In the genomic region with DNA sequence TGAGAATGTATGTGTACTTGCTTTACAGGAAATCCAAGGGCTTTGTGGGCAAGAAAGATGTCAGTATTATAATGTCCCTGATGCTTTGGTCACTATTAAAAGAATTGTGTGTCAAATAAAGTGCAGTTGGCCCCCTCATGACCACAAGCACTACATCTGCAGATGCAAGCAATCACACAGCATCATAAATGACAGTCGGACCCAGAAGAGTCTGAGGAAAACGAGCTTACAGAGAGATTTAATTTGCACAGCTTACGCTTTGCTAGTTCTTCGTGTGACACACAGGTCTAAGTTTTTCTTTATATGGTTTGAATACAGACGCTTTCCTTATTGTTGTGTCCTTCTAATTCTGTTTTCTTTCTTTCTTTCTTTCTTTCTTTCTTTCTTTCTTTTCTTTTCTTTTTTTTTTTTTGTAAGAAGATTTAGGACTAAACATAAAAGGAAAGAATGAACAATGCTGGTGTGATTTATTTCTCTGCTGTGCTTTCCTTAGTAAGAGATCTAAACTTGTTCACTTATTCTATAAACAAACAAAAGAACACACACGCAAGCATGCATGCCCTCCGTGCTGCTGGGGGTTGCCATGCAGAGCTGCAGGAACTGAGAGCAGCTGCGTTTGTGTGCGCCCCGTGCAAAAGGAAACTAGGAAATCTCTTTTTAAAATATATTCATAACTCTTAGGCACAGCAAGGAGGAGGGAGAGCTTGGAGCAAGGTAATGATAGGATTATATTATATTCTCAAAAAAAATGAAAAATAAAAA, we compare ENCODE assay signal across 11 mouse cellular contexts.
DNase-seq lines count a peak whose midpoint lies in the region; ATAC-seq lines count a peak whose summit lies in the region.
"Had no signal": no experiment of that assay in that cellular context is flagged by ENCODE, and none has a peak within 500 bp of the region (broad histone marks: within the 10 kb centered on the region; RNA-seq: fewer than 3 reads in every experiment).

No protein-coding gene starts in this region.

- peak; percentile 71; the same call in 1 of the 2 replicates for ATAC-seq in midbrain, embryonic 12.5 days (ENCODE audit: low FRiP score, low read depth)
- no peak for ATAC-seq in granulocyte monocyte progenitor cell, adult 5-6 weeks (replicated peaks; ENCODE audit: poor library complexity, severe bottlenecking)

- peak overlapping the region; percentile 62 for H3K27ac ChIP-seq in hindbrain, embryonic 10.5 days
- no peak overlapping the region; the same call in 1 of the 2 replicates for H3K27ac ChIP-seq in midbrain, embryonic 12.5 days (replicated peaks)

- no peaks in the 10 kb centered on the region for H3K27me3 ChIP-seq in hindbrain, embryonic 10.5 days (ENCODE audit: insufficient read depth, poor library complexity, severe bottlenecking)
- H3K27me3 ChIP-seq in midbrain, embryonic 12.5 days, result no peaks in the 10 kb centered on the region

- WGBS in hindbrain, embryonic 10.5 days, result 35% methylated on average over 10 of the region's 10 CpGs
- WGBS in midbrain, embryonic 12.5 days, result 3% methylated on average over 10 of the region's 10 CpGs

- no peaks in the 10 kb centered on the region for H3K9me3 ChIP-seq in hindbrain, embryonic 10.5 days
- no peaks in the 10 kb centered on the region for H3K9me3 ChIP-seq in midbrain, embryonic 12.5 days

- H3K9ac ChIP-seq in midbrain, embryonic 12.5 days (replicated peaks), result no peak overlapping the region

- DNase-seq in B cell, adult 2 months, result peak; percentile 50 to 51
- DNase-seq in embryo, embryonic 10.5 days (ENCODE audit: low spot score), result peak; percentile 64
- no peak for DNase-seq in hindbrain, embryonic 10.5 days (ENCODE audit: low spot score)
- no peak for DNase-seq in right cerebral cortex, postnatal 4 days
- no peak for DNase-seq in gastrocnemius, adult 18-20 months (ENCODE audit: low spot score)
- DNase-seq: adrenal gland, postnatal 36 days; cerebellum, postnatal 25 days; heart, postnatal 4 days; thymus, postnatal 4 days had no signal

- H3K4me1 ChIP-seq in hindbrain, embryonic 10.5 days (replicated peaks), result peaks cover 18% of the 10 kb centered on the region
- H3K4me1 ChIP-seq in midbrain, embryonic 12.5 days, result peaks cover 28% of the 10 kb centered on the region

- peak overlapping the region; percentile 22 for H3K4me2 ChIP-seq in midbrain, embryonic 12.5 days (replicated peaks)

- no peaks in the 10 kb centered on the region for H3K36me3 ChIP-seq in hindbrain, embryonic 10.5 days
- H3K36me3 ChIP-seq in midbrain, embryonic 12.5 days, result no peaks in the 10 kb centered on the region

- H3K4me3 ChIP-seq in hindbrain, embryonic 10.5 days, result peak overlapping the region; percentile 14; the same call in 1 of the 2 replicates
- no peak overlapping the region for H3K4me3 ChIP-seq in midbrain, embryonic 12.5 days

Comparison
In these comparisons a context has a peak if more than half of its experiments do, and no peak if none do; other contexts are left out.
1. DNase-seq: peak in B cell, adult 2 months (2 of 2) and embryo, embryonic 10.5 days (single experiment); none in hindbrain, embryonic 10.5 days (single experiment), right cerebral cortex, postnatal 4 days (single experiment) and gastrocnemius, adult 18-20 months (single experiment).